Mouse (Mus musculus) heart, embryonic 11.5 days (tissue): ENCODE measurements around the gene Heatr4. TPM values are rescaled to one million over a fixed set of nuclear protein-coding genes. Genes with fewer than 3 reads are reported as not detected.

Experiments
- ATAC-seq: fragments of 200-750 bp; cut with Nextera tagmentation; replicated peaks from 2 replicates; pipeline ENCODE4 v1.8.0; 2017; ENCODE audit warnings: moderate library complexity; ENCODE audit not compliant: insufficient number of reproducible peaks, low FRiP score, low TSS enrichment
- H3K27ac ChIP-seq: fragments of 300-500 bp; sonication (generic); 2 replicates; pipeline ENCODE4 v1.5.1; 2014; ENCODE audit warnings: mild to moderate bottlenecking, low read depth, low read length
- H3K27me3 ChIP-seq: fragments of 300-500 bp; sonication (generic); 2 replicates; pipeline ENCODE4 v1.6.1; 2014; ENCODE audit warnings: mild to moderate bottlenecking, low read length, mixed read lengths; ENCODE audit not compliant: control insufficient read depth, insufficient read depth
- H3K36me3 ChIP-seq: fragments of 300-500 bp; sonication (generic); 2 replicates; pipeline ENCODE4 v1.6.1; 2014; ENCODE audit warnings: mild to moderate bottlenecking, low read length, moderate library complexity, mixed read lengths; ENCODE audit not compliant: control insufficient read depth, insufficient read depth
- H3K4me1 ChIP-seq: fragments of 300-500 bp; sonication (generic); 2 replicates; pipeline ENCODE4 v1.6.1; 2014; ENCODE audit warnings: low read length; ENCODE audit not compliant: control insufficient read depth, insufficient read depth
- H3K4me2 ChIP-seq: fragments of 300-500 bp; sonication (generic); 2 replicates; pipeline ENCODE4 v1.6.1; 2014; ENCODE audit warnings: mild to moderate bottlenecking, moderate library complexity
- H3K4me3 ChIP-seq: fragments of 300-500 bp; sonication (generic); 2 replicates; pipeline ENCODE4 v1.5.1; 2014; ENCODE audit warnings: low read depth, low read length
- H3K9ac ChIP-seq: fragments of 300-500 bp; sonication (generic); 2 replicates; pipeline ENCODE4 v1.6.1; 2014; ENCODE audit warnings: mild to moderate bottlenecking, low read depth, low read length, moderate library complexity
- H3K9me3 ChIP-seq: fragments of 300-500 bp; sonication (generic); replicated peaks from 2 replicates; pipeline ENCODE4 v1.6.1; 2016; ENCODE audit warnings: low read length; ENCODE audit not compliant: control insufficient read depth
- WGBS: fragments of 180-500 bp; shearing (Covaris S2); extraction: QIAGEN DNeasy Blood & Tissue Kit; methylation state at CpG from one replicate; pipeline ENCODE4 v1.1.7; 2014; ENCODE audit not compliant: insufficient replicate concordance; 5-methylcytosine and 5-hydroxymethylcytosine counted together
- polyA plus RNA-seq: library from polyadenylated mRNA; unstranded; fragments of >200 nt; fragmentation: Nextera tagmentation; extraction: Ambion mirVana; gene quantifications from 2 replicates; pipeline ENCODE4 v1.2.1, GENCODE M21; 2014

The Heatr4 gene
- polyA plus RNA-seq, 1 experiment from 2014 or later: not detected

- ATAC-seq: no peak
- Histone ChIP-seq H3K9me3 (no peaks in the 10 kb centered on the region), H3K27ac (no peak overlapping the region), H3K4me2 (peak overlapping the region; percentile 93), H3K27me3 (no peaks in the 10 kb centered on the region), H3K4me1 (peaks cover 20% of the 10 kb centered on the region), H3K4me3 (peak overlapping the region; percentile 79), H3K36me3 (peaks cover 4% of the 10 kb centered on the region), H3K9ac (peak overlapping the region; percentile 83)
- WGBS: 44% methylated on average over 32 of the region's 32 CpGs
These were observed 32.7 kb downstream of the Heatr4 start for GRCm38 (mm10) chr12:83951711-83952575.

DNA sequence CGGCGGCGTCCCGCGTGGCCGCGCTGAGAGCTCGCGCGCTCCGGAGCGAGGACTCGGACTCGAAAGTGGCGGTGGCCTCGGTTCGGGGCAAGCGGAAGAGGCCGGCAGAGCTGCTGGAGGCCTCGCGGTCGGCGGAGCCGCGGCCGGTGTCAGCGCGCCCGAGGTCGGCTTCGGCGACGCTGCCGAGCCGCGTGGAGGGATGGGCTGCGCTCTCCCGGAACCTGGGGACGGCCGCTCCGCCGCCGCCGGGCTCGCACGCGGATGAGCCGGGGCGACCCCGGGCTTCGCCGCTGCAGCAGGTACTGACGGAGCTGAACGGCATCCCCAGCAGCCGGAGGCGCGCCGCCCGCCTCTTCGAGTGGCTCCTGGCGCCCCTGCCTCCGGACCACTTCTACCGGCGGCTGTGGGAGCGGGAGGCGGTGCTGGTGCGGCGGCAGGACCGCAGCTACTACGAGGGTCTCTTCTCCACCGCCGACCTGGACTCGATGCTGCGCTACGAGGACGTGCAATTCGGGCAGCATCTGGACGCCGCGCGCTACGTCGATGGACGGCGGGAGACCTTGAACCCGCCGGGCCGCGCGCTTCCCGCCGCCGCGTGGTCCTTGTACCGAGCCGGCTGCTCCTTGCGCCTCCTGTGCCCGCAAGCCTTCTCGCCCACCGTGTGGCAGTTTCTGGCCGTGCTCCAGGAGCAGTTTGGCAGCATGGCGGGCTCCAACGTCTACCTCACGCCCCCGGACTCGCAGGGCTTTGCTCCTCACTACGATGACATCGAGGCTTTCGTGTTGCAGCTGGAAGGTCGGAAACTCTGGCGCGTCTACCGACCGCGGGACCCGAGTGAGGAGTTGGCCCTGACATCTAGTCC is 33.6 kb downstream of the Heatr4 start:
- Histone ChIP-seq H3K4me2 (peak overlapping the region; percentile 93), H3K4me1 (peaks cover 20% of the 10 kb centered on the region), H3K36me3 (peaks cover 4% of the 10 kb centered on the region), H3K27ac (peak overlapping the region; percentile 74), H3K9ac (peak overlapping the region; percentile 83), H3K27me3 (no peaks in the 10 kb centered on the region), H3K4me3 (peak overlapping the region; percentile 79), H3K9me3 (no peaks in the 10 kb centered on the region)
- ATAC-seq: peak; percentile 41
- WGBS: under 1% methylated on average over 114 of the region's 116 CpGs

DNA sequence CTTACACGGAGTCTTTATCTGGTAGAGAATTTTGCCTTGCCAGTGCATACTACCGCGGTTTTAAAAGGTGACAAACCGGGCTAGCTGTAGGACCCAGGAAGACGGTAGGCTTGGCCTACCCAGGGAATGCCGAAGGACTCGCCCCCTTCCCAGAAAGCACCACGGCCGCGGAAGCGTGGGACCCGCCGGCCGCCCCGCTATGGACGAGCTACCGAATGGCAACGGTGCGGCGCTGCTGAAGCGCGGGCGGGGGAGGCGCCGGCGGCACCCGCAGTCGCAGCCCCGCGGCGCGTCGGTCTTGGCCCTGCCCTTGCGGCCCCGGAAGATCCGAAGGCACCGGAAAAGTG is 34.2 kb downstream of the Heatr4 start, which contains the start of gene Riox1:
Gene Riox1, plus strand, starts transcription at position 116 of the 347 bp plus-strand sequence.
- no peaks in the 10 kb centered on the region for H3K9me3 ChIP-seq

DNA sequence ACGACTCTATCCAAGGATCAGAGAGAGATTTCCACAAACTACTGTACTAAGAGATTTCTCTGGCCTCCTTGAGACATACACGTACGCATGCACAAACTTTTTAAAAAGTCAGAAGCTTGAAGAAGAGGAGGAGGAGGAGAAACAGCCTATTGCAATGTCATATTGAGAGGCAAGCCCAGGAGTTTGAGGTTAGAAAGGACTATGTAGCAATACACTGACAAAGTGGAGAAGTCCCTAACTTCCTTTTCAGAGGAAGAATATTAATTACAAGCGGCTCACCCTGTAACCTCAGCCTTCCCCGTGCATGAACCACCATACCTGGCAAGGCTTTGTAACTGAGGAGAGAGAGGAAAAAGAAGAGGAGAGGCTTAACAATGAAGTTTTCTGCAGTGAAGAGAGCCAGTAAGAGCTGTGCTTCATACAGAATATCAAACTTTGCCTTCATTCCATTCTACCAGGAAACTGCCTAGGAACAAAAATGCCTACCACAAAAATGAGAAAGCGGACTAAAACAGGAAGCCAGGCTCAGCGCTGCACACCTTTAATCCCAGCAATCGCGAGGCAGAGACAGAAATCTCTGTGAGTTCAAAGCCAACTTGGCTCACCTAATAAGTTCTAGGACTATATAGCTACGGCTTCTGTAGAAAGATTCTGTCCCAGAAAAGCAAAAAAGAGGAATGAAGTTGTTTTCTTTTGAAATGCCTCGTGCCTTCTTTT is 34.7 kb downstream of the Heatr4 start:
- Histone ChIP-seq H3K4me2 (peak overlapping the region; percentile 93), H3K9me3 (no peaks in the 10 kb centered on the region), H3K36me3 (peaks cover 4% of the 10 kb centered on the region), H3K27ac (0 out of 2 replicates have a peak overlapping the region, but pooled peaks have one; percentile 15), H3K4me1 (peaks cover 20% of the 10 kb centered on the region), H3K9ac (peak overlapping the region; percentile 83), H3K4me3 (peak overlapping the region; percentile 79), H3K27me3 (no peaks in the 10 kb centered on the region)
- ATAC-seq: no peak
- WGBS: 27% methylated on average over 11 of the region's 11 CpGs

More for the DNA sequence above, 34.2 kb downstream of the Heatr4 start, which contains the start of gene Riox1:
- peak within 1 kb of the TSS; percentile 93 for H3K4me2 ChIP-seq
- H3K4me1 ChIP-seq: peaks cover 20% of the 10 kb centered on the region
- peak within 1 kb of the TSS; percentile 83 for H3K9ac ChIP-seq
- H3K36me3 ChIP-seq: peaks cover 4% of the 10 kb centered on the region
- peak within 1 kb of the TSS; percentile 79 for H3K4me3 ChIP-seq
- under 1% methylated on average over 37 of the region's 37 CpGs for WGBS
- ATAC-seq: peak; percentile 84
- peak within 1 kb of the TSS; percentile 74 for H3K27ac ChIP-seq
- H3K27me3 ChIP-seq: no peaks in the 10 kb centered on the region

DNA sequence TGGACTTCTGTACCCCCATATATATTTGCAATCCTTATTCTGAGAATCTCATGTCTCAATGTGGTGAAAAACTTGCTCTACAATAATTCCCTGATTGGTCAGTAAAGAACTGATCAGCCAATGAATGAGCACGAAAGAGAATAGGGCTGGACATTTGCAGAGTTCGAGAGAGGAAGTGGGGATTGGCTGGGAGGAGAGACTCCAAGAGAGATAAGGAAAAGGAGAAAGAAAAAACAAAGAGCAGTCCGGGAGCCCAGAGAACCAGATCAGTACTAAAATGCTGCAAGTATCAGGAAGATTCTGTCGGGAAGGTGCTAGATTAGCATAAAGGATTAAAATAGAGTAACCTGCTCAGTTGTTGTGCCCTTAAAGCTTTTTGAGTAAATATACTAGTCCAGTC is 35.6 kb downstream of the Heatr4 start:
- no peak overlapping the region for H3K4me3 ChIP-seq
- no peak overlapping the region for H3K27ac ChIP-seq
- no peak overlapping the region for H3K9ac ChIP-seq
- no peak overlapping the region for H3K4me2 ChIP-seq
- H3K36me3 ChIP-seq: peaks cover 4% of the 10 kb centered on the region
- H3K9me3 ChIP-seq: no peaks in the 10 kb centered on the region
- no peaks in the 10 kb centered on the region for H3K27me3 ChIP-seq
- 51% methylated on average over 4 of the region's 4 CpGs for WGBS
- ATAC-seq: no peak
- peaks cover 20% of the 10 kb centered on the region for H3K4me1 ChIP-seq

DNA sequence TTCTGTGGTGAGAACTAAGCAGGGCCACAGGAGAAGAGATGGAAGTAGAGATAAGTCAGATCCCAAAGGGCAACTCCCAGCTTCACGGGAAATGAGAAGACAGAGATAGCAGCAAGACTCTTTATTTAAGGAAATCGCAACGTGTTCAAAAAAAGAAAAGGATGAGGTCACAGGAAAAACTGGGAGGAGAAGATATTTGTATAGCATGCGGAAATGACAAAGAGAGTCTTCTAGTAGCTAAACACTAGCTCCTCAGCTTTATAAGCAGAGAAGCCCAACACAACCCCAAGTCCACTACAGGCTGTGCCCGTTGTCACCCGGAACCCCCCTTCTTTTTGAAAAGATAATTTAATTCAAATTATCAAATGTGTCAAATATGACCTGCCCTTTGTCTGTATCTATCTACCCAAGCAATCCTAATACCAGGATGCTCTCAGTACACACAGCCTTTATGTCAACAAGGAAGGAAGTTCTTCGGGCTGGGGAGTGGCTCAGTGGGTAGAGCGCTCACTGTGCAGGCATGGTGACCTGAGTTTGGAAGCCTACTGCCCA is 37.3 kb downstream of the Heatr4 start:
- Histone ChIP-seq H3K27ac (no peak overlapping the region), H3K4me2 (no peak overlapping the region), H3K4me1 (peaks cover 14% of the 10 kb centered on the region), H3K27me3 (no peaks in the 10 kb centered on the region), H3K9me3 (no peaks in the 10 kb centered on the region), H3K36me3 (no peaks in the 10 kb centered on the region), H3K4me3 (no peak overlapping the region), H3K9ac (no peak overlapping the region)
- 56% methylated on average over 8 of the region's 8 CpGs for WGBS
- ATAC-seq: no peak

DNA sequence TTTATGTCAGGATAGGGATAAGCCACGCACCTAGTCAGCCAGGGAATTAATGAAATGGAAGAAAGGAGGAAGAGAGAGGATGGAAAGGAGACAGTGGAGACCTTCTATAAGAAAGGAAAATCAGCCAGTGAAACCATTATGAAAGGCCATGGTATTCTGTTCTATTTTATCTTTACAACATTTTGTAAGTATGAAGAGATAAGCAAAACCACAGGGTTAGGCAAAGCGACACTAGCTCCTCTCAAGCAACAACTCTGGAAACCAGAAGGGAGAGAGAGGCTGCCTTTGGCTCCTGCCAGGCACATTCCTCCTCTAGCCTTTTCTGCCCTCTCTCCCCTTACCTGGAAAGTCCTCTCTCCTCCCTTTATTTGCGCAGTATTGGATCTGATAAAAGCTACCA is 42.7 kb downstream of the Heatr4 start:
- Histone ChIP-seq H3K27me3 (no peaks in the 10 kb centered on the region), H3K9me3 (no peaks in the 10 kb centered on the region), H3K4me2 (no peak overlapping the region), H3K36me3 (no peaks in the 10 kb centered on the region), H3K4me3 (no peak overlapping the region), H3K4me1 (no peaks in the 10 kb centered on the region), H3K9ac (no peak overlapping the region), H3K27ac (no peak overlapping the region)
- ATAC-seq: no peak
- 70% methylated on average over 3 of the region's 3 CpGs for WGBS

DNA sequence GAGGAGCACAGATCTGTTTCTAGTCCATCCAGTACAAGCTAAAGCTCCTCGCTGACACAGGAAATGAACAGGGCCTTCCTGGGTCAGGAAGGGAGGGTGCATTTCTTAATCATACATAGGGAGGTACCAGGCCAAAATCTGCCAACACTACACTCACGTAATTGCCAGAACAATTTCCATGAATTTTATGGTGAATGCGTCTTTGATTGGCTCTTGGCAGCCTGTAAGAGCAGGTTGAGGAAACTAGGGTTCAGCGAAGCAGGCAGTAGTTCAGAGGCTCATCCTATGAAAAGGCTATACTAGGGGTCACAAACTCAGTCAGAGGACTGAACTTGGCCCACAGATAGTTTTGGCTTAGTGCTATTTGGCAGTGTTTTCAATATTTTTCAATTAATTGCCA is 44.6 kb downstream of the Heatr4 start:
- Histone ChIP-seq H3K9me3 (no peaks in the 10 kb centered on the region), H3K36me3 (no peaks in the 10 kb centered on the region), H3K4me1 (no peaks in the 10 kb centered on the region), H3K27ac (no peak overlapping the region), H3K27me3 (no peaks in the 10 kb centered on the region), H3K9ac (no peak overlapping the region), H3K4me2 (no peak overlapping the region), H3K4me3 (no peak overlapping the region)
- WGBS: 64% methylated on average over 4 of the region's 4 CpGs
- ATAC-seq: no peak
